8 mouse cellular contexts compared by ENCODE assay signal in genomic region chr11:84879772-84880464, GRCm38 (mm10). TPM values are rescaled to one million over a fixed set of nuclear protein-coding genes. Genes with fewer than 3 reads are reported as not detected.
A peak's percentile ranks its signal among the peaks of the same experiment; 100 is the strongest.
DNase-seq lines count a peak whose midpoint lies in the region; ATAC-seq and TF ChIP-seq lines count a peak whose summit lies in the region.

Myo19 (plus strand) TSS chr11:84880148.
Pigw (minus strand) TSS chr11:84880285.

- peak; percentile 55 for TF ChIP-seq POLR2A in heart, adult 2 months (IDR thresholded peaks at IDR 0.05; ENCODE audit: insufficient read depth, low read depth, low read length)

- peaks cover 18% of the 10 kb centered on the region for H3K36me3 ChIP-seq in embryonic facial prominence, embryonic 12.5 days
- H3K36me3 ChIP-seq in heart, adult 2 months (ENCODE audit: control insufficient read depth, insufficient read depth, low read length) = no peaks in the 10 kb centered on the region

- H3K4me1 ChIP-seq in embryonic facial prominence, embryonic 12.5 days = peaks cover 14% of the 10 kb centered on the region
- peaks cover 4% of the 10 kb centered on the region; the same call in 1 of the 2 replicates for H3K4me1 ChIP-seq in heart, adult 2 months (ENCODE audit: control insufficient read depth, insufficient read depth, low read length)

- intact Hi-C loops in heart, adult 2 months (cut with DNase I) = loop anchor here (1.0 kb wide), 1 partner anchor 9 kb away; no protein-coding TSS in a partner anchor

- no peaks in the 10 kb centered on the region for H3K9me3 ChIP-seq in embryonic facial prominence, embryonic 12.5 days

- H3K27ac ChIP-seq in embryonic facial prominence, embryonic 12.5 days = peak within 1 kb of the TSS; percentile 94
- H3K27ac ChIP-seq in heart, adult 2 months = peak within 1 kb of the TSS; percentile 90

- H3K27me3 ChIP-seq in embryonic facial prominence, embryonic 12.5 days = no peaks in the 10 kb centered on the region
- H3K27me3 ChIP-seq in heart, adult 2 months (ENCODE audit: control insufficient read depth, insufficient read depth, low read length) = no peaks in the 10 kb centered on the region

- H3K9ac ChIP-seq in embryonic facial prominence, embryonic 12.5 days = peak within 1 kb of the TSS; percentile 82
- H3K9ac ChIP-seq in heart, adult 2 months (ENCODE audit: low read depth, low read length) = peak within 1 kb of the TSS; percentile 81

- peak; percentile 90 for ATAC-seq in embryonic facial prominence, embryonic 12.5 days (ENCODE audit: insufficient number of reproducible peaks, insufficient read depth, low FRiP score, low TSS enrichment)

- no peaks in the 10 kb centered on the region; the same call in 1 of the 2 replicates for H3K79me2 ChIP-seq in heart, adult 2 months (replicated peaks; ENCODE audit: control insufficient read depth, insufficient read depth, low read length)

- TF ChIP-seq EP300 in heart, adult 2 months (IDR thresholded peaks at IDR 0.05; ENCODE audit: insufficient read depth, low read depth, low read length) = no peak

- H3K4me2 ChIP-seq in embryonic facial prominence, embryonic 12.5 days (replicated peaks) = peak within 1 kb of the TSS; percentile 91

- peak within 1 kb of the TSS; percentile 86 for H3K4me3 ChIP-seq in embryonic facial prominence, embryonic 12.5 days
- H3K4me3 ChIP-seq in heart, adult 2 months = peak within 1 kb of the TSS; percentile 97

- WGBS in embryonic facial prominence, embryonic 12.5 days = under 1% methylated on average over 81 of the region's 81 CpGs
- WGBS in heart, adult 2 months = under 1% methylated on average over 80 of the region's 81 CpGs

- TF ChIP-seq CTCF in heart, adult 2 months (IDR thresholded peaks at IDR 0.05) = peak; percentile 71

- peak; percentile 81 for DNase-seq in 416B (ENCODE audit: low read depth)
- peak; percentile 90 to 94 for DNase-seq in adrenal gland, postnatal 36 days
- peak; percentile 91 to 92 for DNase-seq in heart, adult 2 months
- peak; percentile 74 to 77 for DNase-seq in kidney, adult 8-10 months
- DNase-seq in liver = peak; percentile 91
- DNase-seq in monocyte, adult 2 months (ENCODE audit: low read depth in 1 of 2, low spot score in 2 of 2) = peak; percentile 26 to 59
- peak; percentile 79 to 81 for DNase-seq in spleen, postnatal 36 days (ENCODE audit: low spot score in 2 of 2)

RNA-seq across cellular contexts. Expression of gene Myo19, which starts in this region (rescaled TPM):
- 10 to 100 TPM; 10.2 to 13.9 TPM for total RNA-seq in adrenal gland, postnatal 36 days (2021)
- 10.2 and 10.7 TPM in 2 replicates for polyA plus RNA-seq in embryonic facial prominence, embryonic 12.5 days (2016; fragmentation: Nextera tagmentation; extraction: Ambion mirVana)
- total RNA-seq in heart, adult 2 months (2021) = 1 to 10 TPM; 5.7 to 5.9 TPM
- 7.5 and 10.4 TPM in 2 replicates for polyA plus RNA-seq in heart, adult 2 months (2012; rRNA removed)

RNA-seq across cellular contexts. Expression of gene Pigw, which starts in this region (rescaled TPM):
- 10 to 100 TPM in 1 of 2 experiments, 1 to 10 TPM in 1; 9.1 to 10.3 TPM for total RNA-seq in adrenal gland, postnatal 36 days (2021)
- 2.3 and 2.6 TPM in 2 replicates for polyA plus RNA-seq in embryonic facial prominence, embryonic 12.5 days (2016; fragmentation: Nextera tagmentation; extraction: Ambion mirVana)
- 1 to 10 TPM; 5.6 to 6.3 TPM for total RNA-seq in heart, adult 2 months (2021)
- 2.3 and 5.3 TPM in 2 replicates for polyA plus RNA-seq in heart, adult 2 months (2012; rRNA removed)

Comparison
In these comparisons a context has a peak if more than half of its experiments do, and no peak if none do; other contexts are left out.
1. Peak in every context shown above with its lines: DNase-seq, ATAC-seq, H3K4me3 ChIP-seq and H3K27ac ChIP-seq.